Mouse (Mus musculus) brain, embryonic 18.5 days (tissue): ENCODE measurements around the gene BC016579.

ENCODE experiments used
- DNase-seq: peaks from one replicate; pipeline ENCODE4 v3.0.0-alpha.2; 2012; ENCODE audit warnings: low read depth, low spot score

The BC016579 gene

DNA sequence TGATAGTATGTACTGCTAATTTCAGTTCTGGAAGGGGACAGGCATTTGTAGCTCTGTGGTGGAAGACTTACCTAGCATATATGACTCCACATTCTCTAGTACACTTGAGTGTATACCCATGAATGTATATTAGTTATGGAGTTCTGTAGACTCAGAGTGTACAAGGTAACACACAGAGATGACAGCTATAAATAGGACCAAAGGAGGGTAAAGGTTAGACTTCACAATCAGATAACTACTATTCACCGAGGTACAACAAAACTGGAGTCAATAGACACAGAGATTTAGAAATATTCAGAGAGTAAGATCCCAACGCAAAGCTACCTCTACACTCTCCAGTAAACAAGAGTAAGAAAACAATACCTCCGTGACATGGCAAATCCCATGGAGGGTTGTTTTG is 9.9 kb downstream of the BC016579 start:
- DNase-seq = no peak

- DNase-seq = no peak
These were observed 12.6 kb downstream of the BC016579 start for GRCm38 (mm10) chr16:45641301-45641700.

- DNase-seq = no peak
These were observed 13.7 kb downstream of the BC016579 start for GRCm38 (mm10) chr16:45640070-45640762.

- no peak for DNase-seq
These were observed 18.0 kb downstream of the BC016579 start for GRCm38 (mm10) chr16:45635826-45636225.

DNA sequence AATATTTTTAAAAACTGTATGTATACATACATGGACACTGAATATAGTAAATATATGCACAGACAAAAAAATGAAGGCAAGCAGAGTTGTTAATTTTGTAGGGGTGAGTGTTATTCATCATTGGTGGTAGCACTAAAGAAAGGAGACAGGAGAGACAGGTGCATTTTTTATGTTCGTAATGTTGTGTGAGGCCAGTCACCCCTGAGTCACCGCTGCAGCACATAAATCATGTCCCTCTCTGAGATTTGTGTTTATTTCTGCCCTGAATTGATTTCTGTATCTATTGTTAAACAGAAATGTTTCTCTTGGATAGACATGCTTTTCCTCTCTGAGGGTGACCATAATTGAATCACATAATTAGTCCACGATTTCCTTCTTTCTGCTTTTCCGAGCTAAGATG is 21.4 kb downstream of the BC016579 start:
- DNase-seq = no peak

- DNase-seq = peak; percentile 34
These were observed 23.4 kb downstream of the BC016579 start for GRCm38 (mm10) chr16:45630347-45630960.

- DNase-seq = no peak
These were observed 24.3 kb downstream of the BC016579 start for GRCm38 (mm10) chr16:45629497-45630105.

DNA sequence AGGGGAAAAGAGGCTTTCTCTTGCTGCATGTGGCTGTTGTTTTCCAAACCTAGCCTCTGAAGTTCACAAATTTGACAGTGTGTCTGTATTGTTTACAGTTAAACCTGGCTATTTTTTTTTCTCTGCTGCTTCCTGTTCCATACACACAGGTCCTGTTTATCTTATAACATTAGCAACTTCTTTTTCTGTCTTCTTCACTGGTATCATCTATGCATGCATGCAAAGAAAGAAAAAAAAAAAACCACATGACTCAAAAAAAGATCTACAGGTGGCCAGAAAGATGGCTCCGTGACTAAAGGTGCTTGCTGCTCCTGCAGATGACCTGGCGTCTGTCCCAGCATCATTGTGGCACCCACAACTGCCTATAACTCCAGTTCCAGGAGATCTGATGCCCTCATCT is 28.5 kb downstream of the BC016579 start:
- no peak for DNase-seq

DNA sequence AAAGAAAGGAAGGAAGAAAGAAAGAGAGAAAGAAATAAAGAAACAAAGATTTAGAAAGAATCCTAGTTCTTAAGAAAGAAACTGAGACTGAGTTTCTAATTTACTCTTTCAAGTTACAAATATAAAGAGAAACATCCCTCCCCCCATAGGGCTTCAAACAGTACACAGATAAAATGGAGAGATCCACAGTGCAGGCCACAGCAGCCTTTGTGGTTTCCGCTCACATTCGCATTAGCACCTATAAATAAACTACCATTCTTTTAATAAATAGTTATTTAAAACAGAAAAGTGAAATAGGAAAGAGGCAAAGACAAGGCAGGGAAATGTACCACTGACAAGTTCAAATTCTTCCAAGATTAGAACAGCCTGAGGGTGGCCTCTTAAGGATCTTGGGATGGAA is 29.1 kb downstream of the BC016579 start:
- DNase-seq = no peak

- no peak for DNase-seq
These were observed 30.6 kb downstream of the BC016579 start for GRCm38 (mm10) chr16:45623230-45623629.

DNA sequence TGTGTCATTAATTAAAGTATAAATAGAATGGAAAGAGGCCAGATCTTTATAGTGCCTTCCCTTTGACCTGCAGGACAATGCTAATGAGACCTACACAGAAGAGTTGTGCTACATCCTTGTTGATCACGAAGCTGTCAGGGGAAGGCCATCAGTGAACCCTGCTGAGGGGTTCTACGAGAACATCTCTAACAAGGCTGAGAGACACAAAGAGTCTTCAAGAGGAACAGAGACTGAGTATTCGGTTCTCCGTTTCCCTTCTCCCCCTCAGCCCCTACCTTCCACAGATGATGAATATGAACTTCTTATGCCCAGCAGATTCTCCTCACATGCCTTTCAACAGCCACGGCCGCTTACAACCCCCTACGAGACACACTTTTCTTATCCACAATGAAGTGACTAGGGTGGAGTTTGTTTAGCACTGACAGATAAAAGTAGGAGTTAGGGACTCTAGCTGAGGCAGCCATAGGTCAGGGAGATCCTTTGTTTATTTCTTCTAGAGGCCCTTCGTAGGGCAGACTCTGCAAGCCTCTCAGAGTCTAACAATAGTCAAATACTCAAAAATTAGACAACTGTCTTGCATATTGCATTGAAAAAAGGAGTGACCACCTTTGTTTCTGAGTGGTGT is 34.0 kb downstream of the BC016579 start:
- no peak for DNase-seq

GRCm38 (mm10) chr16:45615944-45616343 is 37.9 kb downstream of the BC016579 start:
- no peak for DNase-seq

GRCm38 (mm10) chr16:45613247-45613646 is 40.6 kb downstream of the BC016579 start:
- peak; percentile 14 for DNase-seq

GRCm38 (mm10) chr16:45610267-45610666 is 43.6 kb downstream of the BC016579 start, which contains the start of gene Gcsam:
Gcsam (plus strand) TSS chr16:45610380.
- no peak for DNase-seq

- DNase-seq = no peak
These were observed 44.6 kb downstream of the BC016579 start for GRCm38 (mm10) chr16:45609300-45609699.

DNA sequence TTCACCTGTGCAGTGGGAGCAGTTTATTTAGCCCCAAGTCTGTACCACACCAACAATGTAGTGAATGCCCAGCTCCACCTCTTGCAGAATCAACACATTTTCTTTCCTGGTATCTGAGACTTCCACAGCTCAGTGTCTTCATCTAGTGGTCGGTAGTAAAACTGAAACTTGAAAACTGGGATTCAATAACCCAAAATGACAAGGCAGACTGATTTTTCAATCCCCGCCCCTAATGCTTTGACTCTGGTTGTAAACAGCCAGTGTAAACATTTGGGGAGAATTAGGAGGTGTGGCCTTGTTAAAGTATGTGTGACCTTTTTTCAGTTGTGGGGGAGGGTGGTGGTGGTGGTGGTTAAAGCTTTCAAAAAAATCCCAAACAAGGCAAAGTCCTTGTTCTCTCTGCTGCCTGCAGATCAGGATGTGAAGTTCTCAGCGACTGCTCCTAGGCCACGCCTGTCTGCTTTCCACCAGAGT is 45.4 kb downstream of the BC016579 start:
- DNase-seq = peak; percentile 14

DNA sequence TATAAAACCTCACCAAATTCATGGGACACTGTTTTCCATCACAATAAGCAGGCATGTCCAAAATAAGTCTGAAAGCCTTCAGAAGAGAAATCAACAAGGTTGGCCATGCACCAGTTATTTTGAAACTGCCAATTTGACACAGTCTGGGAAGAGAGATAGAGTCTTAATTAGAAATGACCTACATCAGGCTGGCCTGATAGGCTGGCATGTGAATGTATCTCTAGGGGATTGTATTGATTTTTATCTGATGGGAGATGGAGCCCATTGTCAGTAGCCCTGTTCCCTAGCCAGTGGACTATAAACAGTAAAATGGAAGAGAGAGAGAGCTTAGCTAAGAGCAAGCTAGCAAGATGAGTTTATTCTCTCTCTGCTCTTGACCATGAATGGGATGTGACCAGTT is 58.4 kb downstream of the BC016579 start:
- DNase-seq = no peak

- DNase-seq = no peak
These were observed 60.2 kb downstream of the BC016579 start for GRCm38 (mm10) chr16:45593656-45594055.

DNA sequence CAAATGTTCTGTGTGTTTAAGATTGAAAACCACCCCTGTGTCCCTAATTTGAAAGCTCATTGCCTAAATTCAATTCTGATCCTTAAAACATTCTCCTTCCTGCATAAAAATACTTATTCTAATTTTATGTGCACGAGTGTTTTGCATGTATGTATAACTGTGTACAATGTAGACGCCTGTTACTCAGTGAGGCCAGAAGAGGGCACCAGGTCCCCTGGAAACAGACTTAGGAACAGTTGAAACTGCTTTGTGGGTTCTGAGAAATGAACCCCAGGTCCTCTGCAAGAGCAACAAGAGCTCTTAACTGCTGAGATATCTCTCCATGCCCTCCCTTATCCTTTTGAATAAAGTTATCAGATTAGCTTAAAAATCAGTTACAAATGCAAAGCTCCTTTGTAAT is 71.4 kb downstream of the BC016579 start:
- no peak for DNase-seq

DNA sequence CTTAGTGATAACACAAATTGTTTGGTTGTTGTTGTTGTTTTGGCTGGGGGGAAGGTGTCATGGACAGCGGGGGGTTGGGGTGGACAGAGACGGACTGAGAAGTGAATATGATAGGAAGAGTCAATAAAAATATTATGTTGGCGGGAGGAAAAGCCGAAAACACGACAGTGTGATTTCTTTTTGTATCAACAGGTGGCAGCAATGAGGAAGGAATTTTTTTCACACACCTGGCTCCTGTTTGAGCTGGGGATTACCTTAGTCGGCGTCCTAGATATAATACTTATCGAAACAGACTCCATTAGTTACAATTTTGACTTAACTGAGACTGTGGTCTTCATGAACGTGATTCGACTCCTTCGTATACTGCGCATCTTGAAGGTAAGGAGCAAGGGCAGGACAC is 74.0 kb downstream of the BC016579 start:
- DNase-seq = no peak
